Mouse (Mus musculus) B cell, adult 67 days (primary cell): Measurements from ENCODE around the gene Hist1h3g. TPM values are rescaled to one million over a fixed set of nuclear protein-coding genes. Genes with fewer than 3 reads are reported as not detected.

ENCODE experiments used
- total RNA-seq, 2 experiments: library from RNA; stranded (reverse); gene quantifications; 4 replicates each; pipeline ENCODE4 v1.2.4; 2023

Hist1h3g gene
- total RNA-seq, 2 experiments from 2014 or later = 1.4 to 6.9 TPM

Other genes starting within 250 kb of the Hist1h3g start
- 10 to 100 TPM; 20.6 to 20.7 TPM for gene Zfp322a, start 166.2 kb upstream of the Hist1h3g start, total RNA-seq
- gene Abt1, start 111.6 kb upstream of the Hist1h3g start, total RNA-seq = 10 to 100 TPM; 17.4 to 18.2 TPM
- gene Btn1a1, start 69.5 kb upstream of the Hist1h3g start, total RNA-seq = not detected
- gene Btn2a2, start 46.6 kb upstream of the Hist1h3g start, total RNA-seq = under 1 TPM; 0.65 to 0.67 TPM
- gene Hist1h4h, start 4.4 kb upstream of the Hist1h3g start, total RNA-seq = 100 to 1,000 TPM; 457 TPM
- 10 to 100 TPM; 21.3 to 28.8 TPM for gene Hist1h2af, start 1.5 kb upstream of the Hist1h3g start, total RNA-seq
- 10 to 100 TPM; 10.0 to 13.0 TPM for gene Hist1h2bh, start 8.0 kb downstream of the Hist1h3g start, total RNA-seq
- 100 to 1,000 TPM; 111 to 119 TPM for gene Hist1h3f, start 8.6 kb downstream of the Hist1h3g start, total RNA-seq
- 10 to 100 TPM; 55.2 to 82.9 TPM for gene Hist1h4f, start 16.2 kb downstream of the Hist1h3g start, total RNA-seq
- gene Hist1h1d, start 17.8 kb downstream of the Hist1h3g start, total RNA-seq = 10 to 100 TPM; 31.1 to 36.2 TPM
- gene Hist1h3e, start 26.9 kb downstream of the Hist1h3g start, total RNA-seq = 100 to 1,000 TPM; 326 to 342 TPM
- gene Hist1h2ae, start 35.8 kb downstream of the Hist1h3g start, total RNA-seq = 10 to 100 TPM; 29.2 to 42.2 TPM
- 100 to 1,000 TPM; 649 to 669 TPM for gene Hist1h2bg, start 36.0 kb downstream of the Hist1h3g start, total RNA-seq
- 100 to 1,000 TPM; 327 to 367 TPM for gene Hist1h2bf, start 38.8 kb downstream of the Hist1h3g start, total RNA-seq
- 10 to 100 TPM; 42.6 to 61.1 TPM for gene Hist1h2ad, start 39.0 kb downstream of the Hist1h3g start, total RNA-seq
- gene Hist1h3d, start 40.3 kb downstream of the Hist1h3g start, total RNA-seq = 10 to 100 TPM; 40.0 to 45.0 TPM
- 100 to 1,000 TPM; 183 to 195 TPM for gene Hist1h4d, start 46.2 kb downstream of the Hist1h3g start, total RNA-seq
- gene Hist1h2be, start 85.7 kb downstream of the Hist1h3g start, total RNA-seq = 10 to 100 TPM; 41.6 to 47.3 TPM
- 100 to 1,000 TPM; 385 to 413 TPM for gene Hist1h1e, start 87.1 kb downstream of the Hist1h3g start, total RNA-seq
- 10 to 100 TPM; 12.5 to 15.6 TPM for gene Hist1h2ac, start 148.5 kb downstream of the Hist1h3g start, total RNA-seq
- gene Hist1h2bc, start 148.8 kb downstream of the Hist1h3g start, total RNA-seq = 10 to 100 TPM; 24.1 to 30.1 TPM
- under 1 TPM; 0.65 to 0.84 TPM for gene Hist1h1t, start 160.4 kb downstream of the Hist1h3g start, total RNA-seq
- 100 to 1,000 TPM; 222 to 255 TPM for gene Hist1h4c, start 163.0 kb downstream of the Hist1h3g start, total RNA-seq
- gene Hfe, start 175.4 kb downstream of the Hist1h3g start, total RNA-seq = 1 to 10 TPM in 1 of 2 experiments, not detected in 1; 1.9 TPM
- gene Hist1h1c, start 203.4 kb downstream of the Hist1h3g start, total RNA-seq = 1,000 to 10,000 TPM in 1 of 2 experiments, 100 to 1,000 TPM in 1; 877 to 1,039 TPM
- gene Hist1h3c, start 210.2 kb downstream of the Hist1h3g start, total RNA-seq = 1 to 10 TPM; 6.8 to 7.4 TPM
- gene Hist1h2bb, start 211.3 kb downstream of the Hist1h3g start, total RNA-seq = 10 to 100 TPM; 85.2 to 91.3 TPM
- 100 to 1,000 TPM; 102 to 130 TPM for gene Hist1h2ab, start 215.7 kb downstream of the Hist1h3g start, total RNA-seq
- 10 to 100 TPM; 41.3 to 45.0 TPM for gene Hist1h3b, start 216.8 kb downstream of the Hist1h3g start, total RNA-seq
- gene Hist1h4b, start 221.6 kb downstream of the Hist1h3g start, total RNA-seq = 100 to 1,000 TPM in 1 of 2 experiments, 10 to 100 TPM in 1; 90.1 to 106 TPM
- 100 to 1,000 TPM; 142 to 168 TPM for gene Hist1h4a, start 225.8 kb downstream of the Hist1h3g start, total RNA-seq
- gene Hist1h3a, start 227.0 kb downstream of the Hist1h3g start, total RNA-seq = 100 to 1,000 TPM; 448 to 459 TPM
- 10 to 100 TPM; 39.6 TPM for gene Hist1h1a, start 228.2 kb downstream of the Hist1h3g start, total RNA-seq
- gene Trim38, start 234.5 kb downstream of the Hist1h3g start, total RNA-seq = not detected